Mouse (Mus musculus) spleen, adult 2 months (tissue): ENCODE measurements around the gene Ppp1r3g. TPM values are rescaled to one million over a fixed set of nuclear protein-coding genes. Genes with fewer than 3 reads are reported as not detected.
A peak's percentile ranks its signal among the peaks of the same experiment; 100 is the strongest.

ENCODE experiments used
- DNase-seq, 2 experiments: peaks; one replicate each; pipeline versions ENCODE4 v3.0.0 to v3.0.0-alpha.2; 2012 to 2021; ENCODE audit warnings: low spot score in 2 of 2, low read depth in 1 of 2
- H3K27ac ChIP-seq: fragments of 200-500 bp; 2 replicates; pipeline ENCODE4 v1.5.1; 2012; ENCODE audit warnings: low read length, inconsistent platforms; ENCODE audit not compliant: insufficient read depth
- H3K27me3 ChIP-seq: fragments of 200-500 bp; 2 replicates; pipeline ENCODE4 v1.6.1; 2012; ENCODE audit warnings: mild to moderate bottlenecking, moderate library complexity, low read length, inconsistent platforms; ENCODE audit not compliant: control insufficient read depth, insufficient read depth
- H3K36me3 ChIP-seq: fragments of 200-500 bp; 2 replicates; pipeline ENCODE4 v1.6.1; 2012; ENCODE audit warnings: mild to moderate bottlenecking, low read length, inconsistent platforms; ENCODE audit not compliant: control insufficient read depth, insufficient read depth
- H3K4me1 ChIP-seq: fragments of 200-500 bp; 2 replicates; pipeline ENCODE4 v1.6.1; 2011; ENCODE audit warnings: inconsistent platforms; ENCODE audit not compliant: control insufficient read depth, insufficient read depth, insufficient read length
- H3K4me3 ChIP-seq: fragments of 200-500 bp; 2 replicates; pipeline ENCODE4 v1.5.1; 2011; ENCODE audit warnings: mild to moderate bottlenecking, inconsistent platforms; ENCODE audit not compliant: insufficient read depth, insufficient read length; ENCODE audit errors: extremely low read depth
- CTCF ChIP-seq: fragments of 200-500 bp; IDR thresholded peaks from 2 replicates; pipeline ENCODE4 v1.5.1; 2011; ENCODE audit warnings: mild to moderate bottlenecking, inconsistent platforms; ENCODE audit not compliant: insufficient read depth, insufficient read length, insufficient replicate concordance; ENCODE audit errors: extremely low read depth
- POLR2A ChIP-seq: fragments of 200-500 bp; IDR thresholded peaks from 2 replicates; pipeline ENCODE4 v1.6.1; 2011; ENCODE audit warnings: low read depth, low read length, inconsistent platforms
- WGBS: fragments of 180-500 bp; shearing (Covaris S2); methylation state at CpG from one replicate; pipeline ENCODE4 v1.1.7; 2018; 5-methylcytosine and 5-hydroxymethylcytosine counted together
- polyA plus RNA-seq: library from polyadenylated mRNA; depleted of rRNA; stranded (reverse); fragments of >200 nt; gene quantifications from 2 replicates; pipeline ENCODE4 v1.2.3, GENCODE M21; 2012; rRNA removed

Ppp1r3g gene
- polyA plus RNA-seq, 1 experiment = not detected

DNA sequence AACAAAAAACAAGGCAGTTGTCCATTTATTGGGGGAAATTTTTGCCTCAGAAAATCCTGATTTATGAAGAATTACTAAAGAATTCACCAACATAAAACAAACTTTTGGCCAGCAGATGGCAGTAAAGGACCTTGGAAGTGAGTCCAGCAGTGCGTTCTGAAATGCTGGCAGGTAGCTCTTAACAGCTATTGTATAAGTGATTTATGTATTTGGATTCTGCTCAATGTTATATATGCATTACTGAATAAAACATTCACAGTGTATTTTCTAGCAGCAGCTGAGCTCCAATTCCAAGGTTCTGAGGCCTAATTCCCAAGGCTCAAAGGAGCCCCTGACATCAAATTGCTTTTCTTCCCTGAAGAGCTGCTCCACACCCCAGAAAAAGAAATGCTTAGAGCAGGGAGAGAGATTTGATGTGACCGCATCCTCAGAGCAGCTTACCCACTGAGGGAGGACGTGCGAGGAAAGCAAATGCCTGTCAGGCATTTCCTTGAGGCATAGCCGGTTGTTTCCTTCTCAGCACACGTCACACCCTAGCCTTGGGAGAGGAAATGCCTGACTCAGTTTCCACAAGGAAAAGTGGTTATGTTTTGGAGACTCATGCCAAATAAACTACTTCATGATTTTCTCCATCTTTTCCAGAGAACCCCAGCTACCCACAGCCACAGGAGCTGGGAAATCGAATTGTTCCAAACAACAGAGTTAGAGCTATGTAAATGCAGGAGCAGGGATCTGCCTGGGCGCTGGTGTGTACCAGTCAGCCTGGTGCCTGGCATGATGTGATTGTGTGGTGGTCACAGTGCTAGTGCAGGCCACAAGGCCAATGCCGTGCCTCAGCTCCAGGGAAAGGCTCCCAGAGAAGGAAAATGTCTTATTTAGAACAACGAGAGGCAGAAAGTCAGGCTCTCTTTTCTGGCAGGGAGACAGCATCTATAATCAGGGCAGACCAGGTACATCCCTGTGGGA is 61.0 kb downstream of the Ppp1r3g start:
- H3K27me3 ChIP-seq = no peaks in the 10 kb centered on the region
- no peaks in the 10 kb centered on the region for H3K36me3 ChIP-seq
- peak; percentile 33 to 58 for DNase-seq
- TF ChIP-seq CTCF (peak; percentile 39; the same call in 1 of the 2 replicates), POLR2A (no peak)
- no peak overlapping the region for H3K27ac ChIP-seq
- no peak overlapping the region for H3K4me3 ChIP-seq
- no peaks in the 10 kb centered on the region for H3K4me1 ChIP-seq
- WGBS = 80% methylated on average over 10 of the region's 10 CpGs

Other genes starting within 250 kb of the Ppp1r3g start
- 2.1 and 3.1 TPM in 2 replicates for gene Rpp40, start 52.5 kb upstream of the Ppp1r3g start, polyA plus RNA-seq
- 16.9 and 19.4 TPM in 2 replicates for gene Fars2, start 158.6 kb downstream of the Ppp1r3g start, polyA plus RNA-seq
- 2.3 and 3.6 TPM in 2 replicates for gene Lyrm4, start 158.7 kb downstream of the Ppp1r3g start, polyA plus RNA-seq